Mouse (Mus musculus) heart, adult 9 months (tissue): ENCODE measurements around the gene Arrb2.
A peak's percentile ranks its signal among the peaks of the same experiment; 100 is the strongest.
"Not testable (repeated sequence)": the region's sequence is repeated elsewhere in the genome, so short reads cannot be mapped to it uniquely, and the experiment has no call there.

Experiments used
- DNase-seq, 2 experiments: peaks; one replicate each; pipeline ENCODE4 v3.0.0; 2022; ENCODE audit warnings: low spot score in 2 of 2

Gene Arrb2

DNA sequence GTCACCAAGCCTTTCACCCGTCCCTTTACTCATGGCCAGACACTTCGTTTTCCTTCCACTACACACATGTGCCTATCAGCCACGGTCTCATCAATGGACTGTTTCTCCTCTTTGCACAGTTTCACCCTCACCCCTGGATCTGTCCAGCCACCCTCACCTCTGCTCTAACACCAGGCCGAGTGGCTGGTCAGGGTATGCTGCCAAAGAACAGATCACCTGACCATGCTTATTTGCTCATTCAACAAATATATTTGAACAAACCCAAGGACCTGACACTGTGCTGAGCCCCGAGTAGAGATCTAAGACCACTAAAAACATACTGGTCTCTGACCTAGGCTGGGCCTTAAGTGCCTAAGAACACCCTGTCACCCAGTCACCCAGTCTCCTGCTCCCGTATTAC lies 12.2 kb downstream of the Arrb2 start:
- DNase-seq = no peak

DNA sequence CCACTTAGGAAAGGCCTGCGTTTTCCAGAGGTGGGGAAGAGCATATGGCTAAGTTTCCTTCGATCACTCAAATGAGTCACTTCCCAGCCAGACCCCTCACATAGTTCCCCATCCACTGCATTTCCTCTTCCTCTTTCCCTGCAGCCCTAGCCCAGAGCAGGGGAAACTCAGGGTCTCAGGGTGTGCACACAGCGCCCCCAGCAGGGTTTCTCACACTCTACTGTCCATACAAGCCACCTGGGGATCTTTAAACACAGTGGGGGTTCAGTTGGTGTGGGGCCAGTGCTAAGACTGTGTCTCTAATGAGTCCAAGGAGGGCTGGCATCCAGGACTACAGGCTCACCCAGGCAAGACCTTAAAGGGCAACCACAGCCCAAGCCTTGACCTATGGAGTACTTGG lies 14.3 kb downstream of the Arrb2 start:
- DNase-seq = no peak

DNA sequence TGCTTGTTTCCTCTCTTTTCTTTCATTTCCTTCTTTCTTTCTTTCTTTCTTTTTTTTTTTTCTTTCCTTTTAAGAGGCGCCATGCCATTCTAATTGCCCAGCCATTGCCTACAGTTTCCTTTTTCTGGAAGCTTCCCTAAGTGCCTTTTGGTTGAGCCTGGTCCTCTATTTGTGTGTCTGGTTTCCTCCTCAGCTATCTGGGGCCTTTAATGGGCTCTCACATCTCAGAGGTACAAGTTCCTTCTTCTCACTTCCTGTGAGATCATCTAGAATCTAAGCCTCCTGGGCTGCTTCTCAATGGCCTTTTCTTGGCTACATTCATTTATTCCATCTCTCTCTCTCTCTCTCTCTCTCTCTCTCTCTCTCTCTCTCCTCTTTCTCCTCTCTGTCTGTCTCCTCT lies 14.9 kb downstream of the Arrb2 start:
- no peak for DNase-seq

DNA sequence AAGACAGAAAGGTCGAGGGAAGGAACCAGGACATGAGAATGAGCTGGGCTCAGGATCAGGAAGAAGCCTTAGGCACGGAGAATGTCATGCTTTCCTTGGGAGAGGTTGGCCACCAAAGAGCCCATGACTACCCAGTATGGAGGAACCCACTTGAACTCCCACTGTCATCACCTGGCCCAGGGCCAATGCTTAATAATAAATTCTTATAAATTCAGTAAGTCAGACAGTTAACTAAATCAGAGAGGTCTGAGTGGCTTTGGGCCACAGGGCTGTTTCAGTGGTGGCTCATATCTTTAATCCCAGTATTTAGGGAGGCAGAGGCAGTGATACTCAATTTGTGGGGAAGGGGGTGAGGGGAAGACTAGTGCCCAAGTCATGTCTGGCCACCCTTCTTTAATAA lies 18.5 kb downstream of the Arrb2 start:
- no peak for DNase-seq

DNA sequence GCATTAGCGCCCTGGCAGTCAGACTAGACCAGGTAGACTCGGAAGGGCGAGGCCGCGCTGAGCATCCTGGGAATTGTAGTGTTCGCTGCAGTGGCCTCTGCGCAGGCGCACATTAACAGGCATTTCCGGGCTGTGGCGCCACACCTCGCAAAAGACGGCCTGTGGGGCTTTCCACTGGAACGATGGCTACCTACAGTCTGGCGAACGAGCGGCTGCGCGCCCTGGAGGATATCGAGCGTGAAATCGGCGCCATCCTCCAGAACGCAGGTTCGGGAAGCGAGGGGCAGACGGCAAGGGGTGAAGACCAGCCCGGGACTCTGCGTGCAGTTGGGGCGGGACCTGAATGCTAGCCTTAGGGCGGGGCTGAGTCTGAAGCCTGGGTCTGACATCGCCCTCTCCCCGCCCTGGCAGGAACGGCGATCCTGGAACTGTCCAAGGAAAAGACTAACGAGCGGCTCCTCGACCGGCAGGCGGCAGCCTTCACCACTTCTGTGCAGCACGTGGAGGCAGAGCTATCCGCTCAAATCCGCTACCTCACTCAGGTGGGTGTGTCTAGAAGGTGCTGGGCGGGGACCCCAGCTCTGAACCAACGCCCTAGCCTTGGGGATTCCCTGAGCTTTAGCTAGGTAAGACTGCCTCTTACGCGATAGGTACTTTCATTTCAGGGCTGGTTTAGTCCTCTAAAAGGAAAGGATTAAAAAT lies 19.5 kb downstream of the Arrb2 start, which contains the start of gene Med11:
TSS of gene Med11 (plus strand) at position 123 of the 702 bp plus-strand sequence.
- peak; percentile 97 to 98 for DNase-seq

DNA sequence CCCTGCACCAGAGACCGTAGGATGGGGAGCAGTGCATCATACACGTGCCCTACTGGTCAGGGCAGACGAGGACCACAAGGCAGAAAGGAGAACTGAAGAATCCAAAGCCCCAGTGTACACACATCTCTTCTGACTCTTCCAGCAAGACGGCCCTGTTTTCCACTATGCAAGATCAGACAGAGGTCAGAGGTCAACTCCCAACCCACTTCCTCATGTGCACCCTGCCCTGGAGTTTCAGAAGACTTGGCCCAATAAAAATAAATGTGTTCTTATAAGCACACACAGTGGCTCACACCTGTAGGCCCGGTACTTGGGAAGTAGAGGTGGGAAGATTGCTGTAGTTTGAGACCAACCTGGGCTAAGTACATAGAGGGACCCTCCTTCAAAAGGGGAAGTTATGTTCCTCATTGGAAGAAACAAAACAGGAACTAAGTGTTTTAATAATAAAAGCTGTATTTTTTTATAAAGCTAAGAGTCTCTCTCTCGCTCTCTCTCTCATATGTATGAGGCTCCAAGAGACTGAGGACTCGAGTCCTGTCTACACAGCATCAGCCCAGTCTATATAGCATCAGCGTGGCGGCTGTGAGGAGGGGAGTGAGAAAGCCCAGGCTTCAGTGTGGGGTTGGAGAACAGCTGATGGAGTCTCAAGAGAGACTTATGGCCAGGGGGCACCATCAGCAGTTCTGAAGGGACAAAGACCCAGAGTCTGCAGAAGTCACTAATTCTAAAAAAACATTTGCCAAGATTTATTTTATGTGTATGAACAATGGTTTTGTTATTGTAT lies 21.0 kb downstream of the Arrb2 start:
- DNase-seq = peak; percentile 37 to 55

DNA sequence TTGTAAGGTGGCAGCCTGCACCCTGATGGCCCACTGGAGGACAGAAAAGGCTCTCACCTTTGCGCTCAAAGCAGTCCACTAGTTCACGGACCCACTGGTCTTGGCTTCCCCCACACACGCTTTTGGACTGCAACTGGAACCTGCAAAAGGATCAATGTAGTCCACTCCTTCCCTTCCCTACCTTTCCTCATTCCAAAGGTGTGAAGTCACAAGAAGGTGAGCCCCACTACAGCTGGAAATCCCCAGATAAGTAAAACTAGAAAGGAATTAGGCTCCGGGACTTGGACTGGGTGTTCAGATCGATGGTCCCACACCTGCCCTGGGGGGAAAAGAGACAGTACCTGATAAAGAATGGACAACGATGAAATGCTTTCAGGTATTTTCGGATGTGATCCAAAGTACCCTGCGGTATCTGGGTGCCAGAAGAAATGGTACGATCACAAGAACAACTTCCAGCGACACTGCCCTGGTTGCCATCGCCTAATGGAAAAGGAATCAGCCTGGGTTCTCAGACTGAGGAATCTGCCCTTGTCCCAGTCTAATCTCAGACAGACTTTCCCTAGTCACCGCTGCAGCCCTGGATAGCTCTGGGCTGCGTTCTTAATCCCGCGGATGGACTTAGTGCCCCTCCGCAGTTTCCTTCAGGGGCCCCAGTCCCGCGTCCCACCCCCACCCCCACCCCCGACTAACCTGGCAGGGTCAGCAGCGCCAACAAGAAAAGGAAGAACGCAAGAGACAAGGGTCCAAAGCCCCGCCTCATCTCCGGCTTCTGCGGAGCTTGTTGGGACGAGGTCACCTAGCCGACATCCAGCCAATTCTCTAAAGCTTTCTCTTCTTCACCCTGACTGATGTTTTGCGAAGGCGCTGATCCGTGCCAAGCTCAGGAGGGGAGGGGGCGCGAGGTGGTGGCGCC lies 26.5 kb downstream of the Arrb2 start, which contains the start of gene Zmynd15:
TSS of gene Zmynd15 (plus strand) at position 746 of the 913 bp plus-strand sequence.
- no peak for DNase-seq

DNA sequence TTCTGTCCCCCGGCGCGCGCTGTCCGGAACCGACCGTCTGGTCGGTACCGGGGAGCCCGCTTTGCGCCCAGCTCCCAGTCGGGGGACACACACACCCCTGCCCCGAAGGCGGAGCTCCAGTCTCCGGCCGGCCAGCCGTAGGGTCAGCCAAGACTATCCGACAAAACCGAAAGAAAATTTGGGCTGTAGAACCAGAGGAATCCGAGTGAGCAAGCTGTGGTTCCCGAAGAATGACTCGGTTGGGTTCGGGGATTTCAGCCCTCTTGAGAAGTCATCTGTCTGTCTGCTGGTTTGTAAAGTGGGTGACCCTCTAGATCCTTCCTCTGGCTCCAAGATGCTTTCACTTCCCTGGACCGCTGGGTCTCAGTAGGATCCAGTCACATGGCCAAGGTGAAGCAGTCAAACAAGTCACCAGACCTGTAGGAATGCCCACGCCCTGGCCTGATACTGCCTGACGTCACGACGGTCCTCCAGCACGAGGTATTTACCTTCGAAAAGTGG lies 27.2 kb downstream of the Arrb2 start, which contains the start of gene Cxcl16:
TSS of gene Cxcl16 (minus strand) at position 384 of the 501 bp plus-strand sequence.
- peak; percentile 79 for DNase-seq

DNA sequence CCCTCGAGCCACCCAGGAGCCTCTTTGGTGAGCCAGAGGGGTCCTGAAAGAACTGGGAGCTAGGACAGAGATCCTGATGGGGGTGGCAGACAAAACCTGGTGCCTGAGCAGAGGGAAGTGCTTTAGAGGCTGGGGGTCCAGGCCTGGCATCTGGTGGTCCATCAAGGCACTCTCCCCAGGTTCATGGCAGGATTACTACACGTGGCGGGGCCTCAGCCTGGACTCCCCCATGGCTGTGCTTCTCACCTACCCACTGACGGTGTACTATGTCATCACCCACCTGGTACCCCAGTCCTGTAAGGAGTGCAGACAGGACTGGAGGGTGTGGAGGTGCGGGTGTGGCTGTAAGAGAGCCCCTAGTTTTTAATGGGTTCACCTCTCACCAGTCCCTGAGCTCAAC lies 31.5 kb downstream of the Arrb2 start:
- DNase-seq = no peak

DNA sequence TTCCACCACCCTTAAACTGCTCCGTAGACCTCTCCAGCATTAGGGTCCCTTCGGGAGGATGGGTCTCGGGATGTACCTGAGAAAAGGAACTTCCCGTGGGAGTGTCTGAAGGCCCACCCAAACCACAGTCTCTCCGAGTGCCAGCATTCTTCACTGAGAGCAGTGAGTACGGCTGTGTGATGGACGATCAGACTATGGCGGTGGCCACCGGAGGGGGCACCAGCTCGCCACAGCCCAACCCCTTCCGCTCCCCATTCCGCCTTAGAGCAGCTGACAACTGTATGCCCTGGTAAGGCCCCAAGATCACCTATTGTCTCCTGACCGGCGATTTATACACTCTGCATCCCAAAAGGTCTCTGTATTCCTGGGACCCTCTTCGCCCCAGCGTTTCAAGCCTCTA lies 32.8 kb downstream of the Arrb2 start:
- no peak for DNase-seq

DNA sequence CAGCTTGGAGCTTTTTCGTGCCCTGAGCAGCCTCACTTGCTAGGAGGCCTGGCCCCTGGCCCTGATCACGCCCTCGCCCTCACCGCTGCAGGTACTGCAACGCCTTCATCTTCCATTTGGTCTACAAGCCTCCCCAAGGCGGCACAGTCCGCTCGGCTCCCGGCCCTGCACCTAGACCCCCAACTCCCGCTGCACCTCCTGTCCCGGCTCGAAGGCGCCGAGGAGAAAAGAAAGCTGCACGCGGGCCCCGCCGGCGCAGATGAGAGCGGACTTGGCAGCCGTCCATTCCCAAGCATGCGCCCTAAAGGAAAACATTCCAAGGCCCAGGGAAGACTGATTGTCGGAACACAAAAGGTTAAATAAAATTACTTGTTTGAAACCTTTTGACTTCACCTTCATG lies 33.4 kb downstream of the Arrb2 start:
- peak in 1 of 2 experiments; percentile 30 for DNase-seq

DNA sequence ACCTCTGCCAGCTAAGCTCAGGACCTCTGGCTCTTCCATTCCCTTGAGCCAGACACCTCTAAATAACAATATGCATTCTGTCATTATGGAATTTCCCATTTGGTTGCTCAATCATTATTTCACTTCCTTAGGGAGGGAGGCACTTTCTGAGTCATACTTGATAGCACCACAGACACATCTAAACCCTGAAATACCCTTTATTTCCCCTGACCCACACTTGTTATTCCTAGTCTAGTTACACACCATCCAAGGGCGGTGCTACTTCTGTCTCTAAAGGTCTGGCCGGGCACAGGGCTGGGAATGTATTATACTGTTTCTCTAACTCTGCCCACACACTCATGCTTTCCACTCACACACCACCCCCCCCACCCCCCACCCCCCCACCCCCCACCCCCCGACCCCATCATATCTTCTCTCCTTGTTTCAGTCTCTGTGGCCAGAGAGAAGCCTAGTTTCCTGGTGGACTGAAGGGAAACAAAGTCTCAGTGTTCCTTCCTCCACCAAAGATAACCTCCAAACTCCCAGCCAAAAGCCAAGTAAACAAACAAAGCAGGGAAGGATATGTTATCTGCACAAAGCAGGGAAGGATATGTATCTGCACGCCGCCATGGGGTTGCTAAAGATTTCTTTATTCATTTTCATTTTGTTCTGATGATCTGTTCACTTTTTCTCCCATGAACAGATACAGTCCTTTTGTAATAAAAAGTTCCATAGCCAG lies 35.6 kb downstream of the Arrb2 start:
- peak; percentile 44 to 49 for DNase-seq

DNA sequence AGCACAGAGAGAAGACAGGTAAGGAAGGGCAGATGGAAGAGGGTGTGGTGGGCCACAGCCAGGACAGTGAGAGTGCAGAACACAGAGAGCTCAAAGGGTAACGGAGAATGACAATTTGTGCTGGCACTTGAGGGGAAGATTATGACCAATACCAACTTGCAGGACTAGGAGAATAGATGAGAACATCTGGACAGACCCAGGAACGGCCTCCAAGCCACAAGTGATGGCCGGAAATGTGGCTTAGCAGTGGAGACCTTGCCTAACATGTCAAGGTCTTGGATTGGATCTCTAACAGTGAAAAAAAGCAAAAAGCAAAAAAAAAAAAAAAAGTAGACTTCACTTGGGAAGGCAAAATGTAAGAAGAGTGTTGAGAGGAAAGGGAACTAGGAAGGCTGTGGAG lies 37.3 kb downstream of the Arrb2 start:
- no peak for DNase-seq

DNA sequence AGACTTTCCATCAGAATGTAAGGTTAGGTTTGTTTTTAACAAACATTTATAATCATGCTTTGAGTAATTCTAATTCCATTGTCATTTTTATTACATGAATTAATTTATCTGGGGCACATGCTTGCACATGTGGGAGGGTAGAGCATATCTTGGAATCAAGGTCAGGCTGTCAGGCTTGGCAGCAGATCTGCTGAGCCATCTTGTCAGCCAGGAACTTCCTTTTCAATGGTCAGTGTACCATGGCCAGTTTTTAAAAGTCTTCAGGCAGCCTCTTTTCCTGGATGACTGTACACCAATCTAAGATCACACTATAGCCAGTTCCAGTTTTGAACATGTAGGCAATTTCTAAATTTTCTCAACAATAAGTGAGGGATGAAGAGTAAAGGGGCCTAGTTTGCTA lies 40.3 kb downstream of the Arrb2 start:
- DNase-seq = no peak

DNA sequence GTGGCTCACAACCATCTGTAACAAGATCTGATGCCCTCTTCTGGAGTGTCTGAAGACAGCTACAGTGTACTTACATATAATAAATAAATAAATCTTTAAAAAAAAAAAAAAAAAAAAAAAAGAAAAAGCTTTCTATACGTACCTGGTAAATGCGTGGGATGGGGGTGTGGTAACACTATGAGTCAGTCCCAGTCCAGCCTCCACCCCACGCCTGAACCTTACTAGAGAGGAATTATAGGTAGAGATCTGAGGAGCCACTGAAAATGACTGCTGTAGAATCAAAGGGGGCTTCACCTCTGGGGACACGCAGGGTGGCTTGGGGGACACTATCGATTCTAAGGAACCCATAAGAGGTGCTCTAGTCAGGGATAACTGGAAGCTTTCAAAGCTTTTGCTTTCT lies 40.9 kb downstream of the Arrb2 start:
- DNase-seq = not testable (repeated sequence)

DNA sequence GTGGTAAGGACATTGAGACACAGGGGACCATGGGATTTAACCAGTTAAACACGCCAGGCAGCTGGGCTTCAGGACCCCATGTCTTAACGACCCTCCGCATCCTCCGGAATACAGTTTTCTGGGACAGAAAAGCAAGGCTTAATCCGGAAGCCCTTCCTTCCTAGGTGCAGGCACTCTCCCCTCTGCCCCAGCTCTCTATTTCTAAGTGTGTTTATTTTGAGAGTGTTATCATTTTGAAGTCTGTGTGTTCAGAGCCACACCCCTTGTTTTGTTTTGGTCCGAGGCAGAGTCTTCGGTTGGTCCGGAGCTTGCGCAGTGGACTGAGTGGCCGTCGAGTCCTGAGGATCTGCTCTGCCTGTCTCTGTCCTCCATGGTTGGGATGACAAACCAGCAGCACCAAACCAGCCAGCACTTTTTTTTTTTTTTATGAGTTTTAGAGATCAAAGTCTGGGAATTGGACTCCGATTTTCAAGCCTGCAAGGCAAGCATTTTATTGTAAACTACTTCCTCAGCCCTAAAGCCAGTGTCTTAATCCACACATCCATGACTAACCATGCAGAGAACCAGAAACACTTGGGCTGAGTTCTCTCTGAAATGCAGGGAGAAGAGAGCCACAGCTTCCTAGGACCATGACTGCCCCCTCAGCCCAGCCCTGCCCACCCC lies 42.6 kb downstream of the Arrb2 start:
- DNase-seq = no peak

DNA sequence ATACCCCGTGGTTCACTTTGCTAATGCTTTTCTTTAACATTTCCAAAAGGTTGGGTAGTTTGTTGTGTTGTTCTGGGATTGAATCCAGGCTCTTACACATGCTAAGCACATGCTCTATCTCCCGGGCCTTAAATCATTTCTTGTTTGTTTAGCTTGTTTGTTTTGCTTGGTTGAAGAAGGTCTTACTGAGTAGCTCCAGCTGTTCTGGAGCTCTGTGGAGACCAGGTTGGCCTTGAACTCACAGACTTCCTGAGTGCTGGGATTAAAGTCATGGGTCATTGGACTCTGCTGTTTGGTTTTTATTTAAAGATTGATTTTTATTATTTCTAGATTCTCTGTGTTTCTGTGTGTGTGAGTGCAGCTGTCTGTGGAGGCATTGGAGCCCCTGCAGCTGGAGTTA lies 53.1 kb downstream of the Arrb2 start:
- no peak for DNase-seq

DNA sequence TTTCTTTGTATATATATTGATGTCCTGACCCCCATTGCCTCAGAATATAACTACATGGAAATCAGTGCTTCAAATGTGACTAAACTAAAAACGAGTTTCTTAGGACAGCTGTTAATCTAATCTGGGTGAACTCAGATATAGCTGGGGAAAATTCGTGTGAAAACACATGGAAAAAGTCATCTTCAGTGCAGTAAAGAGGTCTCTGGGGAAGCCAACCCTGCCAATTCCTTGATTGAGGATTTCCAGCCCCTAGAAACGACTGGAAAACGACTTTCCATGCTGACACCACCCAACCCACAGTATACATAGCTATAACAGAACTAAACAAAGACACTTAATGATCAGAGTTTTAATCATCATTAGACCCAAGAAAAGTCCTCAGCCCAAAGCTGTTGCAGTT lies 55.4 kb downstream of the Arrb2 start:
- DNase-seq = peak; percentile 52 to 57

DNA sequence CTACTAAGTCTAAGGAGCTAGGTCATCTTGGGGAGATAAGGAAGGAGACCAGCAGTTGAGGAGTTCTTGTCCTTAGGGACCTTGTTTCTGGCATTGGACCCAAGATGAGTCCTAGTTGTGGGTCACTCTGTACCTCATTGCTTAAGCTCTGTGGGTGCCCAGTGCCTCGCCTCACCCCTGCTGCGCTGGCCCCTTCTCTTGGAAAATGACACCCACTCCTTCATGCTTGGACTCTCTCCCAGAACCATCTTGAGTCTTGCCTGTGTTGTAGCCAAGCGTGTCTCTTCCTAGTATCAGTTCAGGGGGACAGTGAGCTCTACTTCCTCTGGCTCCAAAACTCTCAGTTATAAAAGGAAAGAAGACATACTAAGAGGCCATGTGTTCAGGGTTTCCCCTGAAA lies 56.7 kb downstream of the Arrb2 start:
- peak; percentile 47 to 55 for DNase-seq

DNA sequence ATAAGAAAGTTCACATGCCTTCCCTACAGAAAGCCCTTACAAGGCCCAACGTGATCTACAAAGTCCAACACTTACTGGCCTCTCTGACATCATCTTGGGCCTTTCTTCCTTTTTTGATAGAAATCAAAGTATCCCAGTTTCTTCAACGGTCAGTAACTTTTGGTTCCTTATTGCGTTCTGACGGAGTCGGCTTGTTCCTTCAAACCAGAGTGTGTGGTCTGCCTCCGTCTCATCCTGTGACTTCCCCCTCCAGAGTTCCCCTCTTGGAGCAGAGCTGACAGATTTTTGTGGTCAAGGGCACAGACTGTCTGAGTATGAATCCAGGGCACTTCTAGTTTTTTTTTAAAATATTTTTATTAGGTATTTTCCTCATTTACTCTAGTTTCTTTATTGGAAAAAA lies 57.2 kb downstream of the Arrb2 start:
- peak in 1 of 2 experiments; percentile 63 for DNase-seq
